Mouse (Mus musculus) hindbrain, embryonic 14.5 days (tissue): ENCODE measurements around the gene Mthfd2l. TPM values are rescaled to one million over a fixed set of nuclear protein-coding genes. Genes with fewer than 3 reads are reported as not detected.

Experiments
- ATAC-seq: fragments of 200-750 bp; cut with Nextera tagmentation; 2 replicates; pipeline ENCODE4 v1.8.0; 2017; ENCODE audit warnings: moderate number of reproducible peaks, mild to moderate bottlenecking, moderate TSS enrichment, moderate library complexity; ENCODE audit not compliant: low FRiP score
- DNase-seq: peaks from one replicate; pipeline ENCODE4 v3.0.0-alpha.2; 2015; ENCODE audit warnings: low spot score
- H3K27ac ChIP-seq: fragments of 300-500 bp; sonication (generic); 2 replicates; pipeline ENCODE4 v1.5.1; 2014; ENCODE audit warnings: mild to moderate bottlenecking, moderate library complexity
- H3K27me3 ChIP-seq: fragments of 300-500 bp; sonication (generic); 2 replicates; pipeline ENCODE4 v1.6.1; 2014; ENCODE audit warnings: mild to moderate bottlenecking, low read length, mixed read lengths; ENCODE audit not compliant: control insufficient read depth, insufficient read depth
- H3K36me3 ChIP-seq: fragments of 300-500 bp; sonication (generic); replicated peaks from 2 replicates; pipeline ENCODE4 v1.6.1; 2014; ENCODE audit not compliant: control insufficient read depth, insufficient read depth
- H3K4me1 ChIP-seq: fragments of 300-500 bp; sonication (generic); replicated peaks from 2 replicates; pipeline ENCODE4 v1.6.1; 2014; ENCODE audit warnings: antibody characterized with exemption, low read length, mixed read lengths; ENCODE audit not compliant: control insufficient read depth, insufficient read depth
- H3K4me2 ChIP-seq: fragments of 300-500 bp; sonication (generic); replicated peaks from 2 replicates; pipeline ENCODE4 v1.6.1; 2014; ENCODE audit warnings: mild to moderate bottlenecking, moderate library complexity
- H3K4me3 ChIP-seq: fragments of 300-500 bp; sonication (generic); replicated peaks from 2 replicates; pipeline ENCODE4 v1.5.1; 2014; ENCODE audit warnings: mild to moderate bottlenecking, low read length
- H3K9ac ChIP-seq: fragments of 300-500 bp; sonication (generic); 2 replicates; pipeline ENCODE4 v1.6.1; 2014
- H3K9me3 ChIP-seq: fragments of 300-500 bp; sonication (generic); 2 replicates; pipeline ENCODE4 v1.6.1; 2016; ENCODE audit warnings: low read length; ENCODE audit not compliant: control insufficient read depth
- WGBS: fragments of 180-500 bp; shearing (Covaris S2); extraction: QIAGEN DNeasy Blood & Tissue Kit; methylation state at CpG from one replicate; pipeline ENCODE4 v1.1.7; 2014; 5-methylcytosine and 5-hydroxymethylcytosine counted together
- polyA plus RNA-seq: library from polyadenylated mRNA; unstranded; fragments of >200 nt; fragmentation: Nextera tagmentation; extraction: Ambion mirVana; gene quantifications from 2 replicates; pipeline ENCODE4 v1.2.1, GENCODE M21; 2014

The Mthfd2l gene
- polyA plus RNA-seq, 1 experiment from 2014 or later = 88.3 TPM

DNA sequence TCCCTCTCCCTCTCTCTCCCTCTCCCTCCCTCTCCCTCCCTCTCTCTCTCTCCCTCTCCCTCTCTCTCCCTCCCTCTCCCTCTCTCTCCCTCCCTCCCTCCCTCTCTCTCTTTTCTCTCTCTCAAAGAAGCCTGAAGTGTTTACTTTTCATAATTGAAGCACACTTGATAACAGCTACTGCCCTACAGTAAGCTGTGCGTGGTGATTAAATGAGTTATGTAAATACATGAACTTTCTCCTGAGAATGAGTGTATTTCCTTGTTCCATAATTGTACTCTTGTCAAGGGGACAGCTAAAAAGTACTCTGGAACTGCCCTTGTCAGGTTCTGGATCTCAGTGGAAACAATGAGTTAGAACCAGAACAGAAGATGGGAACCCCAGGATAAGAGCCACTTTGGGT, 96.9 kb downstream of the Mthfd2l start:
- no peaks in the 10 kb centered on the region for H3K27me3 ChIP-seq
- ATAC-seq = no peak
- H3K36me3 ChIP-seq = no peaks in the 10 kb centered on the region
- no peak overlapping the region for H3K27ac ChIP-seq
- no peak for DNase-seq
- no peaks in the 10 kb centered on the region for H3K9me3 ChIP-seq
- no peak overlapping the region for H3K9ac ChIP-seq
- 94% methylated on average over 1 of the region's 1 CpGs for WGBS
- H3K4me2 ChIP-seq = no peak overlapping the region
- no peaks in the 10 kb centered on the region for H3K4me1 ChIP-seq
- H3K4me3 ChIP-seq = no peak overlapping the region

DNA sequence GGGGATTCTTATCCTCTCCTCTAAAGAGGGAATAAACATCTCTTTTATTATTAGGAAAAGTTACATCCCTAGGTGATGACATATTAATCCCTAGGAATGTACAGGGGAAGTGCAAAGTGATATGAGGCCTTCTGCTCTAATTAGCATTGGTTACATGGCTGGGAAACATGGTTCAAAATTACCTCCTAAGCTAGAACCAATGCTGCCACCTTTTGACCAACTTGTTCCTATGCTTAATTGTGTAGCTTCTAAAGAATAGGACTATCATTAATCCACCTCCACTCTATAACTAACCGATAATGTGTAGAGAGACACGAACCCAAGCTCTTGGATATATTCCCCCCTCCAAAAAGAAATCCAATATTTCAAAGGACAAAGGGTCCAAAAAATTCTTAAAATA, 99.7 kb downstream of the Mthfd2l start:
- Histone ChIP-seq H3K4me3 (no peak overlapping the region), H3K36me3 (no peaks in the 10 kb centered on the region), H3K27me3 (no peaks in the 10 kb centered on the region), H3K4me1 (no peaks in the 10 kb centered on the region), H3K27ac (no peak overlapping the region), H3K9me3 (no peaks in the 10 kb centered on the region), H3K9ac (no peak overlapping the region), H3K4me2 (no peak overlapping the region)
- WGBS = 99% methylated on average over 2 of the region's 2 CpGs
- DNase-seq (no peak), ATAC-seq (no peak)

DNA sequence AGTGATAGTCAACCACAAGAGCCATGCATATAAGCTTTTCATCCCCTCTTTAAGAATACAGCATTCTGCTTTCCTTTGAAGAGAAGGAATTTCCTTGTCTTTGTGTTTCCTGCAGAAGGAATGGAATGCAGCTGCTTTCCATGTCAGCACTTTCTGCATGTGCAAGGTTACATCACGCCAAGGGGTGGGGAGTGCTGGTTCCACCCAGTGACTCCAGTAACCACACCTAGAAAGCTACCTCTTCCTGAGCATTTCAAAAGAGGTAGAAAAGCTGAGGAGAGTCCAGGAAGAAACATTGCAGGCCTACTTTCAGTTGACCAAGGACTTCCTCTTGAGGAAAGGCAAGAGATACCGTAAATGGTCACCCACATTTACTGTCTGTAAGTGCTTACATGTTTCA, 104.4 kb downstream of the Mthfd2l start:
- DNase-seq = no peak

DNA sequence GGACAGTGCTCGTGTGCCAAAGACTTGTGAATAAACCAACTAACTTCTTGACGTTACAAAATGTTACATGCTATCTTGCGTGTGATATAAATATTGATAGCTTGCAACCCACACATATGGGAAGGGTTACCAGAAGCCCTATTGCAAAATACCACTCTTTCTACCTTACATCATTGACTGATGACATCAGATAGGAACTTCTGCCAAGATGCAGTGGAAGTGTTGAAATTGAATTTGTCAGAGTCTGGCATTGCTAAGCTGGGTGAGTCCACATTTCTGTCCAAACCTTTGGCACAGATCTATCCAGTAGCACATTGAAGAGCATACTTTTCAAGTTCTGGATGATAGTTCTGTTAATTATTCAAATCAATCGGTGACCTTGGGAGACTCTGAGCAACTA, 105.7 kb downstream of the Mthfd2l start:
- no peak overlapping the region for H3K4me3 ChIP-seq
- H3K9me3 ChIP-seq = no peaks in the 10 kb centered on the region
- H3K4me1 ChIP-seq = no peaks in the 10 kb centered on the region
- H3K27me3 ChIP-seq = no peaks in the 10 kb centered on the region
- DNase-seq = no peak
- no peaks in the 10 kb centered on the region for H3K36me3 ChIP-seq
- ATAC-seq = no peak
- H3K9ac ChIP-seq = no peak overlapping the region
- H3K4me2 ChIP-seq = no peak overlapping the region
- H3K27ac ChIP-seq = no peak overlapping the region
- WGBS = 92% methylated on average over 4 of the region's 4 CpGs

More for the DNA sequence above, 104.4 kb downstream of the Mthfd2l start:
- Histone ChIP-seq H3K4me3 (no peak overlapping the region), H3K36me3 (no peaks in the 10 kb centered on the region), H3K4me1 (no peaks in the 10 kb centered on the region), H3K9me3 (no peaks in the 10 kb centered on the region), H3K27ac (no peak overlapping the region), H3K27me3 (no peaks in the 10 kb centered on the region), H3K9ac (no peak overlapping the region), H3K4me2 (no peak overlapping the region)
- WGBS = 89% methylated on average over 2 of the region's 2 CpGs
- no peak for ATAC-seq

DNA sequence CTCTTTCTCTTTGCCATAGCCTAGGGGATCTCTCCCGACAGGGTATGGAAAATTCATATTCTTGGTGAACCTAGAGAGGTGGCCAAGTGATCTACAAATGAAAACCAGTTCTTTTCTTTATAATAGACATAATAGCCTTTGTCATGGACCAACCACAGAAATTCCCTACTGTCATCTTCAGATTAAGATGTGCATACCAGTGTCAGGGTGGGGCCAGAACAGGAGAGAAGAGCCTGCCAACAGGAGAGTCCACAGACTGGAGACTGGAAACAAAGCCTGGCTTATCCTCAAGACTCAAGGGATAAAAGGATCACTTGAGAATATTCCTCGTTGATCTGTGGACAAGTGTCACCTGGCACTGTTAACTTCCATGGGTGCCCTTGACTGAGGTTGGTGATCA, 106.8 kb downstream of the Mthfd2l start:
- Histone ChIP-seq H3K4me3 (no peak overlapping the region), H3K36me3 (no peaks in the 10 kb centered on the region), H3K9ac (no peak overlapping the region), H3K4me2 (no peak overlapping the region), H3K9me3 (no peaks in the 10 kb centered on the region), H3K4me1 (no peaks in the 10 kb centered on the region), H3K27ac (no peak overlapping the region), H3K27me3 (no peaks in the 10 kb centered on the region)
- DNase-seq (no peak), ATAC-seq (no peak)
- 78% methylated on average over 2 of the region's 2 CpGs for WGBS

DNA sequence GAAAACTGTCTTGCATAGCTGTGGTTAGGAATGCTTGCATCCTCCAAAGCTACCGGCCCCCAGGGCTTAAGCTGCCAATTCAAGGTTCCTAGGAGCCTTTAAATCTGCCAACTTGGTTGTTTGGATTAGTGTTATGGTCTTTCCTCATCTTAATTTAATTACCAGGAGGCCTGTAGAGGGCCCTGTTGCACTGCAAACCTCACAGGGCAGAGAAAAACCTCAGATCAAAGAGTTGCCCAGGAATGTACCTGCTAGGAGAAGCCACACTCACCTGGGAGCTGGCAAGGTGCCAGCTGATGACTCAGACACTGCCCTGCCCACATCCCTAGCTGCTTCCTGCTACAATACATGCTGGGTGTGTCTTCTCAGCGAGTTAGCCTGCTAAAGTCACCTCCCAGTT, 107.6 kb downstream of the Mthfd2l start:
- H3K4me2 ChIP-seq = no peak overlapping the region
- H3K27ac ChIP-seq = no peak overlapping the region
- WGBS = 26% methylated on average over 2 of the region's 2 CpGs
- H3K4me3 ChIP-seq = no peak overlapping the region
- no peaks in the 10 kb centered on the region for H3K27me3 ChIP-seq
- no peaks in the 10 kb centered on the region for H3K36me3 ChIP-seq
- no peak overlapping the region for H3K9ac ChIP-seq
- ATAC-seq (no peak), DNase-seq (no peak)
- no peaks in the 10 kb centered on the region for H3K4me1 ChIP-seq
- no peaks in the 10 kb centered on the region for H3K9me3 ChIP-seq

DNA sequence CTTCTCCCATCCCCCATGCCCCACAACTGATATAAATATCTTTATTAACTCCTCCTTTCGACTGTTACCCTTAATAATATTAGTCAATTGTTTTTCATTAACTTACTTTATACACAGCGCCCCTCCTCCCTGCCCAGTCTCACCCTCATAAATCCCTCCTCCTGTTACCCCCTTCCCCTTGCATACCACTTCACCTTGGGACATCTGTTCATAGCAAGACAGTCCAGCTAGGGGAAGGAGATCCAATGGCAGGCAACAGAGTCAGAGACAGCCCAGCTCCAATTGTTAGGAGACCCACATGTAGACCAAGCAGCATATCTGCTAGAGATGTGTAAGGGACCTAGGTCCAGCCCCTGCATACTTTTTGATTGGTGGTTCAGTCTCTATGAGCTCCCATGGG, 108.0 kb downstream of the Mthfd2l start:
- Histone ChIP-seq H3K9me3 (no peaks in the 10 kb centered on the region), H3K9ac (no peak overlapping the region), H3K4me1 (no peaks in the 10 kb centered on the region), H3K27me3 (no peaks in the 10 kb centered on the region), H3K4me2 (no peak overlapping the region), H3K4me3 (no peak overlapping the region), H3K27ac (no peak overlapping the region), H3K36me3 (no peaks in the 10 kb centered on the region)
- ATAC-seq (no peak), DNase-seq (no peak)
- WGBS = 73% methylated on average over 2 of the region's 2 CpGs

DNA sequence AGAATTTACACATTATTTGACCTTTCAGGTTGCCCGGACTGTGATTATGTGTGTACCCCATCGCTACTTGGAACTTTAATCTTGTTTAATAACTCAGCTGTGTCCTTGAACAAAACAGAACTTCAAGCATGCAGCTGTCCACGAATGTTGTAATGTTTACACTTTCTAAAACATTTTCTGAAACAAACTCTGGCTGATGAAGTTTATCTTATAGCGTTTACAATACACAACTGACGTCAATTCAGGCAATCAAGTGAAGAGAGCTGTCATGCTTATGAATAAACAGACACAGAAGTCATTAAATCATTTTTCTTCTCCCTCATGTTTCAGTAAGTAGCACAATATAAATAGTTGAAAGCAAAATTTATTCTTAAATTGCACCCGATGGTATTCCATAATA, 117.1 kb downstream of the Mthfd2l start:
- no peaks in the 10 kb centered on the region for H3K36me3 ChIP-seq
- no peaks in the 10 kb centered on the region for H3K4me1 ChIP-seq
- no peaks in the 10 kb centered on the region for H3K27me3 ChIP-seq
- no peak overlapping the region for H3K4me3 ChIP-seq
- no peak overlapping the region for H3K9ac ChIP-seq
- no peak overlapping the region for H3K27ac ChIP-seq
- WGBS = 85% methylated on average over 6 of the region's 6 CpGs
- H3K9me3 ChIP-seq = no peaks in the 10 kb centered on the region
- DNase-seq (no peak), ATAC-seq (no peak)
- no peak overlapping the region for H3K4me2 ChIP-seq

DNA sequence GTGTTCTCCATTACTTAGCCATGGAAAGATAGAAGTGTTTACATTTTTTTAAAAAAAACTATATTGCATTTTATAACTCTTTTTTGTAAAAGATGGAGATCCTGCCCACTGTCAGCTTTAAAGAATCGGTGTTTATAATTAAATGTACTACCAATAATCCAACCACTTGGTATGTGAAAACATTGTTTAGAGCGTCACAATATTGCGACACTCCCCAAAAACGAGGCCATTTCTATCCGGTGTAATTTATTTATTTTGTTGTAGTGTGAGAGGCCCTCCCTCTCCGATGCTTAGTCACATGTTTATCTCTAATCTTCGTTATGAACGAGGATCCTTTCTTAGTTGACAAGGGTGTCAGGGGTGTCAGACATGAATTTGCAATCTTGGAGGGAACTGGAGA, 117.5 kb downstream of the Mthfd2l start:
- 94% methylated on average over 8 of the region's 8 CpGs for WGBS
- ATAC-seq (no peak), DNase-seq (no peak)
- no peak overlapping the region for H3K9ac ChIP-seq
- H3K9me3 ChIP-seq = no peaks in the 10 kb centered on the region
- no peaks in the 10 kb centered on the region for H3K36me3 ChIP-seq
- H3K27ac ChIP-seq = no peak overlapping the region
- no peaks in the 10 kb centered on the region for H3K4me1 ChIP-seq
- H3K4me2 ChIP-seq = no peak overlapping the region
- H3K4me3 ChIP-seq = no peak overlapping the region
- H3K27me3 ChIP-seq = no peaks in the 10 kb centered on the region
